Mouse (Mus musculus) intestine, embryonic 16.5 days (tissue): ENCODE data around the gene Ippk. TPM values are rescaled to one million over a fixed set of nuclear protein-coding genes. Genes with fewer than 3 reads are reported as not detected.

Experiments
- ATAC-seq: fragments of 200-750 bp; cut with Nextera tagmentation; 2 replicates; pipeline ENCODE4 v1.8.0; 2017; ENCODE audit warnings: moderate TSS enrichment, moderate library complexity
- H3K27ac ChIP-seq: fragments of 300-500 bp; sonication (generic); 2 replicates; pipeline ENCODE4 v1.5.1; 2014; ENCODE audit warnings: mild to moderate bottlenecking, low read length
- H3K27me3 ChIP-seq: fragments of 300-500 bp; sonication (generic); replicated peaks from 2 replicates; pipeline ENCODE4 v1.6.1; 2014; ENCODE audit warnings: low read length, control low read depth, mixed read lengths; ENCODE audit not compliant: control insufficient read depth, insufficient read depth
- H3K36me3 ChIP-seq: fragments of 300-500 bp; sonication (generic); 2 replicates; pipeline ENCODE4 v1.6.1; 2014; ENCODE audit warnings: low read length, control low read depth; ENCODE audit not compliant: control insufficient read depth, insufficient read depth
- H3K4me1 ChIP-seq: fragments of 300-500 bp; sonication (generic); 2 replicates; pipeline ENCODE4 v1.6.1; 2014; ENCODE audit warnings: low read length, control low read depth, mixed read lengths; ENCODE audit not compliant: control insufficient read depth, insufficient read depth
- H3K4me2 ChIP-seq: fragments of 300-500 bp; sonication (generic); 2 replicates; pipeline ENCODE4 v1.6.1; 2014; ENCODE audit warnings: low read depth, low read length, control low read depth
- H3K4me3 ChIP-seq: fragments of 300-500 bp; sonication (generic); 2 replicates; pipeline ENCODE4 v1.5.1; 2014; ENCODE audit warnings: mild to moderate bottlenecking, low read length
- H3K9ac ChIP-seq: fragments of 300-500 bp; sonication (generic); 2 replicates; pipeline ENCODE4 v1.6.1; 2014; ENCODE audit warnings: low read depth, low read length
- H3K9me3 ChIP-seq: fragments of 300-500 bp; sonication (generic); 2 replicates; pipeline ENCODE4 v1.6.1; 2016; ENCODE audit warnings: low read length, control low read depth; ENCODE audit not compliant: control insufficient read depth
- WGBS: fragments of 180-500 bp; shearing (Covaris S2); extraction: QIAGEN DNeasy Blood & Tissue Kit; methylation state at CpG from one replicate; pipeline ENCODE4 v1.1.7; 2014; 5-methylcytosine and 5-hydroxymethylcytosine counted together
- polyA plus RNA-seq: library from polyadenylated mRNA; unstranded; fragments of >200 nt; fragmentation: Nextera tagmentation; extraction: Ambion mirVana; gene quantifications from 2 replicates; pipeline ENCODE4 v1.2.1, GENCODE M21; 2015

Ippk gene
- polyA plus RNA-seq, 1 experiment from 2014 or later, result 19.9 TPM

DNA sequence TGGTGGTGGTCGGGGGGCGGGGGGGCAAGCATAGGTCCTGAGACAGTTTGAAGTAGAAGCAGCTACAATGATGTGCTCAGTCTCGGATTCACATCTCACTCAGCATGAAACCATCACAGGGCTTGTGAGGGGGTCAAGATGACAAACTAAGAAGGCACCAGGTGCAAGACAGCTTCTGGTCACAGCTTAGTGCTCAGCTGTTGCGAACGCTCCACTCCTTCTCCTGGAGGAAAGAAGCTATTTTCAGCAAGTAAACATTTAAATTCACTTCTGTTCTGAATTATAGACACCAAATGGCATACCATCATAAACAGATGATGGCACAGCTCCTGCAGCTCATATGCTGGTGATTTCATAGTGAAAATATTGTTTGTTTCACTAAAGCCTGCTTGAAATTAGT, 64.3 kb downstream of the Ippk start:
- no peaks in the 10 kb centered on the region for H3K36me3 ChIP-seq
- H3K27me3 ChIP-seq, result no peaks in the 10 kb centered on the region
- no peak overlapping the region for H3K4me2 ChIP-seq
- ATAC-seq, result no peak
- H3K27ac ChIP-seq, result no peak overlapping the region; the same call in 1 of the 2 replicates
- H3K4me3 ChIP-seq, result no peak overlapping the region
- no peaks in the 10 kb centered on the region for H3K9me3 ChIP-seq
- 74% methylated on average over 5 of the region's 5 CpGs for WGBS
- H3K4me1 ChIP-seq, result peaks cover 4% of the 10 kb centered on the region
- no peak overlapping the region for H3K9ac ChIP-seq

DNA sequence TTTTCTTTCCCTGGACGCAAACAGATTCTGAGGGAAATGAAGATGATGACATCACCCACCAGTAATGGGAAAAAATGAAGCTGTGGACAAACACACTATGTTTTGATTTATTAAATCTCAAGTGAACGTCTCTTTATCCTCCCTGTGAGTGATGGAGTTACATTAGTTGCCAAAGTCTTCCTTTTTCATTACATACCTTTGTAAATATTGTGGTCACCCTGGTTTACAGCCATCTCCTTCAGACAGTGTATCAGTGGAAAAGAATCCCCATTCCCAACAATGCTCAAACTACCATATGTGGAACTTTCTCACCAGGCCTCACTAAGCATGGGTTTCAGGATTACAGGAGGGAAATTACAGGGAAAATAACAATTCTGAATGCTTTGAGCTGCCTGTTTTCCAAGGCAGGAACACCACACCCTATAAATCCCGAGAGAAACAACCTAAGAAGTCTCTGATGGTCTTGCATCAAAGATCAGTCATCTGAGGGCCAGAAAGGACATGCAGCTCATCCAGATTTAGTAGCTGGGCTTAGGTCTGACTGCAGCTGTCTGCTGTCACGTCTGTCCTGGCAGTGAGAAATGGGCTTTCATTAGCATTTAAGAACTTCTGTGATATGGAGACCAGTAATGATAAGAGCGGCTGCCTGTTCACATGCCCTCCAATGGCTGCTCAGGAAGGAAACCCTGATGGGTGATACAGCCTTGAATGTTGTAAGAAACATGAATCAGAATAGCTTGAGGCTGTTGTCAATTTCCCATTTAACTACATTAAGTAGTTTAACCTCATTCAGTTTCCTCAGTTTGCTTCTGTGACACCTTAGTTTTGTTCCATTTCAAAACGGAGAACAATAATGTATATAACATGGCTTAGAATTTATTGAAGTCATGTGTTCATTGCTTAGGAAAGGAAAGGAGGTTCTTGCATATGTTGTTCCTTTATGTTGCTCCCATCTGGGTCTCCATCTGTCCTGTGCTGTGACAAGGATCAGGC, 71.6 kb downstream of the Ippk start, which contains the start of gene Tes3-ps:
Gene Tes3-ps (plus strand): TSS at position 943 of the 993 bp plus-strand sequence.
- Histone ChIP-seq H3K4me3 (no peak within 1 kb of the TSS), H3K4me2 (no peak within 1 kb of the TSS), H3K9ac (no peak within 1 kb of the TSS), H3K36me3 (no peaks in the 10 kb centered on the region), H3K27ac (no peak within 1 kb of the TSS), H3K27me3 (no peaks in the 10 kb centered on the region), H3K4me1 (no peaks in the 10 kb centered on the region), H3K9me3 (no peaks in the 10 kb centered on the region)
- no peak for ATAC-seq
- WGBS, result 66% methylated on average over 6 of the region's 6 CpGs

DNA sequence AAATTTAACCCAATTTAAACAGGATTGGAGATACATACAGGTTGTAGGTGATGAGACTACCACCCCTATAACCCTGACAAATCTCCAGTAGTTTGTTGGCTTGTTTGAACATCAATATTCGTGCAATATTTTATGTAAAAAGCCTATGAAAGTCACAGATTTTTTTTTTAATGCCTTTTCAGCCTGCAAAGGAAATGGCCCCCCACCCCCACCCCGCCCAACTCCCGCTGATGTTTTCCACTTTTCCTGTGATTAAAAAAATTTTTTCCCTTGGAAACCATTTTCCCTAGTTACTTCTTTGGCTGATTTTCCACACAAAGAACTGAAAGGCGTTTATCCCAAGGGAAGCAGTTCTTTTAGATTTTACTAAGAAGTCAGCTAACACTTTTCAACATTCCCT, 83.5 kb downstream of the Ippk start, which contains the start of gene Ecm2:
Gene Ecm2 (plus strand): TSS at position 301 of the 400 bp plus-strand sequence.
- H3K4me3 ChIP-seq, result no peak within 1 kb of the TSS
- no peaks in the 10 kb centered on the region for H3K36me3 ChIP-seq
- no peaks in the 10 kb centered on the region for H3K9me3 ChIP-seq
- H3K4me1 ChIP-seq, result no peaks in the 10 kb centered on the region
- H3K27me3 ChIP-seq, result no peaks in the 10 kb centered on the region
- H3K27ac ChIP-seq, result no peak within 1 kb of the TSS
- WGBS, result 56% methylated on average over 4 of the region's 4 CpGs
- H3K9ac ChIP-seq, result no peak within 1 kb of the TSS
- H3K4me2 ChIP-seq, result no peak within 1 kb of the TSS
- ATAC-seq, result no peak

DNA sequence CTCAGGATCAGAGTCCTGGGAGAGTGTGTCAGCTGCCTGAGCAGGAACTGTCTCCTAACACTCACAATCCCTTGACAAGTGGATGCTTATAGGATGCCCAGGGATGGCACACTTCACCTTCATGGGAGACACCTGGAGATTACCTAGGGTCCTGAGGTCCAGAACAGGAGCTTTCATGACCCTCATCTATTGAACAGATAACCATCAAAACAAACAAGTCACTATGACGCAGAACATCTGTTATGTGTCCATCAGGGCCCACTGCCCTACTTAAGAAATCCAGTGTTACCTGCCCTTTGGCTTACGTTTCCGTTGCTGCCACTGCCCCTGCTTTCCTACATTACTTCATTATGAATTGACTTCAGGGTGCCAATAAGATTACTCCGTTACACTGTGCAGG, 84.7 kb downstream of the Ippk start:
- no peaks in the 10 kb centered on the region for H3K27me3 ChIP-seq
- WGBS, result 77% methylated on average over 4 of the region's 4 CpGs
- no peak overlapping the region for H3K4me2 ChIP-seq

DNA sequence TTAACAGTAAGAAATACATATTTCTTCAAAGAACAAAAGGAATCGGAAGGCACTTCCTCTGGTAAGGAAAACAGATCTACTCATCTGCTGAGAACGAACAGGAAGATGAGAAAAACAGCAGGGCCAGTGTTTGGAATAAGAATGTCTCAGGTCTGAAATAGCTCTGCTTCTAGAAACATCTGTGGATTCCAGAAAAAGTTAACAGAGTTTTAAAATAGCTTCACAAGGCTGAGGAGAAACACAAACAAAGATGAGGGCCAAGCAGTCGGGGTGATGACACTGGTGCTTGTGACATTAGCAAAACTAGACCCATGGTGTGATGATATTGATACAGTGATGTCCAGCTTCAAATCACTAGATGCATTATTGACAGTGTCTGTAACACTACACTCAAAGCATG, 86.1 kb downstream of the Ippk start:
- Histone ChIP-seq H3K27me3 (no peaks in the 10 kb centered on the region), H3K9ac (no peak overlapping the region), H3K36me3 (no peaks in the 10 kb centered on the region), H3K4me1 (no peaks in the 10 kb centered on the region), H3K4me3 (no peak overlapping the region), H3K27ac (no peak overlapping the region), H3K9me3 (no peaks in the 10 kb centered on the region), H3K4me2 (no peak overlapping the region)
- ATAC-seq, result no peak
- 39% methylated on average over 3 of the region's 3 CpGs for WGBS

More for the DNA sequence above, 84.7 kb downstream of the Ippk start:
- Histone ChIP-seq H3K4me1 (no peaks in the 10 kb centered on the region), H3K27ac (no peak overlapping the region), H3K4me3 (no peak overlapping the region), H3K9ac (no peak overlapping the region), H3K36me3 (no peaks in the 10 kb centered on the region), H3K9me3 (no peaks in the 10 kb centered on the region)
- no peak for ATAC-seq

Other genes with a start within 250 kb of the Ippk start
- 60.0 and 63.3 TPM in 2 replicates for gene Ninj1, start 233.8 kb upstream of the Ippk start, polyA plus RNA-seq
- 53.2 and 58.8 TPM in 2 replicates for gene Card19, start 205.2 kb upstream of the Ippk start, polyA plus RNA-seq
- gene Susd3, start 172.5 kb upstream of the Ippk start, polyA plus RNA-seq, result 1.2 and 1.3 TPM in 2 replicates
- gene Fgd3, start 100.9 kb upstream of the Ippk start, polyA plus RNA-seq, result 0.82 and 1.2 TPM in 2 replicates
- gene Bicd2, start 79.7 kb upstream of the Ippk start, polyA plus RNA-seq, result 14.7 and 15.7 TPM in 2 replicates
- gene Tes3-ps, start 72.1 kb downstream of the Ippk start, polyA plus RNA-seq, result 0.56 and 0.67 TPM in 2 replicates
- 0.62 and 0.82 TPM in 2 replicates for gene Ecm2, start 83.6 kb downstream of the Ippk start, polyA plus RNA-seq
- gene Aspn, start 123.2 kb downstream of the Ippk start, polyA plus RNA-seq, result 25.7 and 27.1 TPM in 2 replicates
- 0.69 and 1.0 TPM in 2 replicates for gene Omd, start 161.2 kb downstream of the Ippk start, polyA plus RNA-seq
- 58.7 and 60.5 TPM in 2 replicates for gene Ogn, start 186.8 kb downstream of the Ippk start, polyA plus RNA-seq
- 18.0 and 19.9 TPM in 2 replicates for gene Cenpp, start 231.5 kb downstream of the Ippk start, polyA plus RNA-seq
- gene Nol8, start 231.8 kb downstream of the Ippk start, polyA plus RNA-seq, result 12.3 and 13.4 TPM in 2 replicates